Mouse (Mus musculus): ENCODE measurements around the gene Gga1.

Gene Gga1

DNA sequence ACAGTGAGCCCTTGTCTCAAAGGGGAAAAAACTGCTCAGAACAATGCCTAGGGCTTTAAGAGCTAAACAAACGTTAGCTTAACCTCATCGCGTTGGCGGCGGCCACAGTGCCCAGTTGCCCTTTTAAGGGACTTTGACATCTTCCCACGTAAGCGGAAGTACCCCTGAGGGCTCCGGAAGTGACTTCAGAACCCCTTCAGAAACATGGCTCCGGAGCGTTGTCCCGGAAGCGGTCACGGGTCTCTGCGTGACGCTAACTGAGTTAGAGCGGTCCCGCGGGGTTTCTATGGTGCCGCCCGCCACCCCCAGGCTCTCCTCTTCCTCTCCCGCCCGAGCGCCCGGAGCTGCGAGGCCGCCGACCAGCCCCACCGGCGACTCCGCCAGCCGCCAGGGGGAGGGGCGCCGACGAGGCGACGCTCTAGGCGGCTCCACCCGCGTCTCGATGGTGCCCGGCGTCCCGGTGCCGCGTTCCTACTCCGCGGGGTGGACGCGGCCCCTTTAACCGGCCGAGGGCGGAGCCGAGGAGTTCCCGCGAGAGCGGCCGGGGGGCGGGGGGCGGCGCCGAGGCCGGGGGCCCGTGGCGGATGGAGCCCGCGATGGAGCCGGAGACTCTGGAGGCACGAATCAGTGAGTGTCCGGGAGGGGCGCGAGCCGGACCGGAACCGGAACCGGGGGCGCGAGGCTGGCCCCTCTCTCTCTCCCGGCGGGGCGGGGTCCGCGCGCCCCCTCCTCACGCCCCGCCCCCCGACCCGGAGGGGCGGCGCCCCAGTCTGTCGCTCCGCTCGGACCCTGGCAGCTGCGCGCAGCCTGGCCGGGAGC lies at the start of gene Gga1:
TSS of gene Gga1 (plus strand) at position 200 of the 819 bp plus-strand sequence.
- peak; percentile 95 for DNase-seq (ENCODE audit: extremely low read depth, low read depth, low spot score)

- DNase-seq (ENCODE audit: extremely low read depth, low read depth, low spot score): no peak
Measured at GRCm38 (mm10) chr15:78828315-78828714, 48.7 kb upstream of the Gga1 start.

DNA sequence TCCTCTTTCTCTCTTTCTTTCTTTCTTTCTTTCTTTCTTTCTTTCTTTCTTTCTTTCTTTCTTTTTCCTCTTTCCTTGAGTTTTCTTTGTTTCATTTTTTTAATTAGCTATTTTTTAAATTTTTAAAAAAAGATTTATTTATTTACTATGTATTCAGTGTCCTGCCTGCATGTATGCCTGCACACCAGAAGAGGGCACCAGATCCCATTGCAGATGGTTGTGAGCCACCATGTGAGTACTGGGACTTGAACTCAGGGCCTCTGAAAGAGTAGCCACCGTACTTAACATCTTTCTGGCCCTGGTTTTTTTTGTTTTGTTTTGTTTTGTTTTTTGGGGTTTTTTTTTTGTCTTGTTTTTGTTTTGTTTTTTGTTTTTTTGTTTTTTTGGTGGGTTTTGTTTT lies 47.4 kb upstream of the Gga1 start:
- no peak for DNase-seq (ENCODE audit: extremely low read depth, low read depth, low spot score)

GRCm38 (mm10) chr15:78830742-78831719 lies 46.0 kb upstream of the Gga1 start:
- no peak for DNase-seq (ENCODE audit: extremely low read depth, low read depth, low spot score)

DNA sequence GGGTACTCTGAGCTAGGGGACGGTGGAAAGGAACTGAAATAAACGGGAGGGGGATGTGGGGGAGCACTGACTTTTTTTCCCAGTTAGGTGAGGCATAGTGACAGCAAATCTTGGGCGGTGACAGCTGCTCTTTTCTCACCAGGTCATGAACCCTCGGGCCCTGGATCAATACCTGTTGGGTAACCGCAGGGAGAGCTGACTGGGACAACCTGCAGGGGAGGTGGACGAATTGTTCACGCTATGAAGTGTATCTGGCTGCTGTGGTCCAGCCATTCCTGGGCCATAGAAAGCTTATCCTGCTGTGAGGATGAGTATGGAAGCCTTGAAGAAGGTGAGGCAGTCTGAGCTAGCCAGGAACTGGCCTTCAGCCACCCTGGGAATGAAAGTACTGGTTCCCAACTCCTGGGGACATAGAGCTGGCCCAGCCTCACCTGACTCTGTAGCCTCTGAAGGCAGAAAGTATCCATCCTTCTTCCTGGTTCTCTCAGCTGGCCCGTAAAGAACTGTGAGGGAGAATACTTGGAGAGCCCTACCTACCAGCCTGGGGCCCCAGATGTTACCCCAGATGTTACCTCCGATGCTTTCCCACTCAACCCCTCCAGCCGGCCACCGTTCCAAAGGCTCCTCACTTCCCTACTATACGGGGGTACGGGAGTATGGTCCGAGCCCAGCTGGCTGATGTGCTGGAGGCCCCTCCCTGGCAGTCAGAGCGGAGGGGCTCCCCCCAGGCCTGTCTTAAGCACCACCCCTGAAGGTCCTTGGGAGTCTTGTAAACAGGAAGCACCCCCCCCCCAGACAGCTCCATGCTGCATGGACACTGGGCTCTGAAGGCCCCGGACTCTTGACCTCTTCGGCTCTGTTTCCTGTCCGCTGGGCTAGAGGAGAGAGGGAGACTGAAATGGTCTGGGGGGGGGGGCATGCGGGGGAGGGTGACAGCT lies 45.0 kb upstream of the Gga1 start:
- DNase-seq (ENCODE audit: extremely low read depth, low read depth, low spot score): no peak

- DNase-seq (ENCODE audit: extremely low read depth, low read depth, low spot score): no peak
Measured at GRCm38 (mm10) chr15:78832701-78833123, 44.3 kb upstream of the Gga1 start.

- no peak for DNase-seq (ENCODE audit: extremely low read depth, low read depth, low spot score)
Measured at GRCm38 (mm10) chr15:78833582-78833981, 43.4 kb upstream of the Gga1 start.

DNA sequence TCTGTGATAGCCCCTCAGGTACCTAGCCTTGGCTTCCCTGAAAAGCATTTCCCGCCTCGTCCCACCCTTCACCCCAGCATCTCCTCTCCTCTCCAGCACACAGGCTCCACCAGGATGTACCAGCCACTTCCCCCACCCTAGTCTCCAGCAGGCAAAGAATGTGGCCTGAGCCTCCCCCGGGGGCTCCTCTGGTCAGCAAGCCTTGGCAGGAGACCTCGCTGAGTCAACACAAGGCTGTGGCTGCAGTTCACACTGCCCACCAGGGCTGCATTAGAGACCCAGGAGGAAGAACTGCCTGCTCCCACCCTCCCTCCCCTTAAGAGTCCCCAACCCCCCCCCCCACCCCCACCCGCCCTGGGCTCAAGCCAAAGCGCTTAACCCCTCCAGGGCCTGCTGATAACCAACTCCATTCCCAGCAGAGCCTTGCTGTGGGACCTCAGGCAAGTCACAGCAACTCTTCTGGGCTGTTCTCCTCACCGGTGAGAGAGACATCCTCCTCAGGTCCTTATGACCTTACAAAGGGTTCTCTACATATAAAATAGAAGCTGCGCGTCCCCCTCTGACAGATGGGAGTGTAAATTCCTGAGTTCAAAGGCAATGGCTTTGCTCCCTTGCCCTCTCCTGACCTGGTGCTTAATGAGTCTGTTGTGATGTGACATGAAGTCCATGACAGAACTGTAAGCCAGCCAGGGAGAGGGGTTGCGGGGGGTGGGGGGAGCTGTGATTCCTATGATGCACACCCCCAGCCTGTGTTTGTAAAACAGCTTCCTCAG lies 42.6 kb upstream of the Gga1 start:
- DNase-seq (ENCODE audit: extremely low read depth, low read depth, low spot score): no peak

DNA sequence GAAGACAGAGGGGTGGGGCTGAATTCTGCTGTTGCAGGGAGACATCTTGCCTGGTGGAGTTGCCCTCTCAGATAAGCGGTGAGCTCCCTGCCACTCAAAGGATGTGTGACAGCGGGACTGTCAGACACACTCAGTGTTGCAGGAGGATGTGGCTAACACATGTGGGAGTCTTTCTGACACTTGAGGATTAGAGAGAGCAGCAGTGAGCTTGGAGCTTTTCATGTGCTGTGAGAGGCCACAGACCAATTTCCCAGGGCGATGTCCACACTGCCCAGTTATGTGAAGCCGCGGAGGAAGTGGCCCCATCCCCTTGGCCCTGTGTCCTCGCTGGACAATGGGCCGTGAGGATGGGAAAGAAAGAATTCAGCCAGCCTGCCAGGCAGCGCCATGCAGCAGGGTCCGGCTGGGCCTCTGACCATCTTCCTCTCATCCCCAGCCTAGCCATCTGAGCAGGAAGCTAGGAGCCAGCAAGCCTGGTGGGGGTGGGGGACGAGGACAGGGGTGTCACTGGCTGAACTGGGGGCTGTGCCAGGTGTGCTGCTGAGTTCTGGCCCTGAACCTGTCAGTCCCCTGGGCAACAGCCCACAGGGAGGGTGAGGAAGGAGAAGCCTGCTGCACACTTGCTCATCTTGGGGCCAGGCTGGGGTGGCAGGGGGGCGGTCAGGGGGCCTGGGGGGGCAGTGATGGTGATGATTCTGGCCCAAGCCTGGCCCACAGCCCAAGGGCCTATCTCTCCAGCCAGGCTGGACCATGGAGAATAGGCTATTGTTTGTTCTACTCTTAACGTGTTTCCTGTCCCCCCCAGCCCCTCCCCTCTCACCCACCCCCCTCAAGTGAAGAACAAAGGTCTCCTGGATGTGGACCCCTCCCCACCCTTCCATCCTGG lies 41.5 kb upstream of the Gga1 start:
- DNase-seq (ENCODE audit: extremely low read depth, low read depth, low spot score): no peak

DNA sequence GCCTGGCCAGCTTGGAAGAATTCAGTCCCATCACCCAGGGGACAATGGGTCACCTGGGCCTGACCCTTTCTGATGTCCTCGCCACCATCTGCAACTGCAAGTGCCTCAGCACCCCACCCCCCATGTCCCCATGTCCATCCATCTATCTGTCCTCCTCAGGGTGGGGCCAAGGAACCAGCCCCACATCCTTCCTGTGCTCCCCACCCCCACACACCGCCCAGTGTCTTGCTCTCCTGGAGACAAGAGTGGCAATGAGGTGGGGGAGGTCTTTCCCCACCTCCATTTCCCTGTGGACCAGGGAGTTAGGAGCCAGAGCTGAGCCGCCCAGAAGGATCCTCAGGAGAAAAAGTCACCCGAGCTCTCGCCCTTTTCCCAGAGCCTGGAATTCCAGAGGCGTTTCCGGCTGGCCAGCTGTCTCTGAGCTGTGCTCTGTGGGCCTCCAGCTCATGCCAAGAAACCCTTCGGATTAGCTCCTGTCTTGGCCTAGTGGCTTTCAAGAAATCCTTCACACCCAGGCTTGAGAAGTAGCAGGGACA lies 40.8 kb upstream of the Gga1 start:
- no peak for DNase-seq (ENCODE audit: extremely low read depth, low read depth, low spot score)

DNA sequence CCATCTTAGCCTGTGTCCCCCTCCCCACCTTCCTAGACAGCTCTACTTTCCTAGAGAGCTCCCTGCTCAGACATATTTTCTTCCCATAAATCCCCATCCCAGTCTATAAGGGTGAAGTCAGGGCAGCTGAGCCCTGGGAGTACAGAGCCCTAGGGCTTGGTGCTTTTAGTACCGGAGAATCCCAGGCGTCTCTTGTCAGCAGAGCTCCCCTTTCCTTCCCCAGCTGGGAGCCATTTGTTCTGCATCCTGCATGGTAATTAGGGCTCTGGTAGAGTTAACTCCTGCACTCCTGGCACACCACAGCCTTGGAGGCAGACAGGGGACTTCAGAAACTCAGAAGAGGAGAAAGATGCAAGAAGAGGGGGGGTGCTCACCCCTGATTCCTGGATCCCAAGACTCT lies 37.2 kb upstream of the Gga1 start:
- DNase-seq (ENCODE audit: extremely low read depth, low read depth, low spot score): no peak

- no peak for DNase-seq (ENCODE audit: extremely low read depth, low read depth, low spot score)
Measured at GRCm38 (mm10) chr15:78840241-78840640, 36.7 kb upstream of the Gga1 start.

DNA sequence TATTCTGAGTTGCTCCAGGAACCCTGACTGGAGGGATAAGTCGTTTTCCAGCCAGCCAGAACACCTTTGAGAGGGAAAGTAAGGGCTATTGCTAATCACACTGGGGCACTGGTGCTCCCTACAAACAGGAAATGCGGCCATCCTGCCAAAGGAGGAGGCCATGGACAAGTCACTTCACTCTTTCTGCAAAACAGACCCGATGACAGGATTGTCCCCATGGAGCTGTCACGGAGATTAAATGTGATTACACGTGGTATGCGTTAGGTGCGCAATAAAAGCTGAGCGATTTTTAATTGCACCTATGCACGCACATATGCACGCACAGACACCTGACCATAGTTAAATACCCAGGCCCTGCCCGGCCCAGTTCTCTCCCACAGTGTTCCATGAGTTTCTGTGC lies 36.2 kb upstream of the Gga1 start:
- no peak for DNase-seq (ENCODE audit: extremely low read depth, low read depth, low spot score)

DNA sequence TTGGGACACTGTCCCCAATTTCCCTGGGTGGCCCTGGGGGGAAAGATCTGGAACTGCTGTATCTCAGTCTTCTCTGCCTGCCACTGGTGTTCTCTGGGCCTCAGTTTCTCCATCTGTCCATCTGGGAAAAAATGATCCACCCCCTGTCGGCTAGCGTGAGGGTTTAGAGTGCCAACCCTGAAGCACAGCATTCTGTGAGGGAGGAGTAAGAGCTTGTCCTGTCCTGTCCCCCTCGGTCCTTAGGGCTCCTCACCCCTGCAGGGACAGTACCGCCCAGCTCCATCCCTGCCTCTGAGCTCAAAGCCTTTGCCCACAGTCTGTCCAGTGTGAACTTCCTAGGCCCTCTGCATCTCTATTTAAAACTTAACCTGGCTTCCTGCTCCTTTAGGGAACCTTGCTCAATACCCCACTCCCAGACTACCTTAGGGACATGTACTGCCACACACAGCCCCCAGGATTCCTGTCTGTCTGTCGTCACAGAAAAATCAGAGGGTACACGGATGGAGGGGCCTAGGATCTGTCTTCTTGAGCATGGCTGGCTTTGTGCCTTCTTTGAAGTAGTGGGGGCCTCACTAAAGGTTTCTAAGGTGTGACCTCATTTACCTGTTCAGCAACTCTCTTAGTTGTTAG lies 35.7 kb upstream of the Gga1 start:
- no peak for DNase-seq (ENCODE audit: extremely low read depth, low read depth, low spot score)

- no peak for DNase-seq (ENCODE audit: extremely low read depth, low read depth, low spot score)
Measured at GRCm38 (mm10) chr15:78842371-78843163, 34.4 kb upstream of the Gga1 start, which contains the start of gene Cdc42ep1. TSS of gene Cdc42ep1 (plus strand) at chr15:78842624.

GRCm38 (mm10) chr15:78843581-78844469 lies 33.2 kb upstream of the Gga1 start:
- DNase-seq (ENCODE audit: extremely low read depth, low read depth, low spot score): no peak

Measured in fat pad, adult 2 months (tissue).